Mouse (Mus musculus): ENCODE measurements around the gene Arhgef26.

GRCm38 (mm10) chr3:62367882-62368281 lies 29.7 kb downstream of the Arhgef26 start:
- TF ChIP-seq CTCF (IDR thresholded peaks at IDR 0.05; ENCODE audit: insufficient read depth, low read depth, low read length) = no peak
- no peak for TF ChIP-seq POLR2A (IDR thresholded peaks at IDR 0.05; ENCODE audit: insufficient read depth, low read depth, low read length)
